Mouse (Mus musculus) kidney, adult 11 months (tissue): ENCODE results near the gene Snrpb.

Experiments
- DNase-seq: peaks from one replicate; pipeline ENCODE4 v3.0.0; 2022

Gene Snrpb

DNA sequence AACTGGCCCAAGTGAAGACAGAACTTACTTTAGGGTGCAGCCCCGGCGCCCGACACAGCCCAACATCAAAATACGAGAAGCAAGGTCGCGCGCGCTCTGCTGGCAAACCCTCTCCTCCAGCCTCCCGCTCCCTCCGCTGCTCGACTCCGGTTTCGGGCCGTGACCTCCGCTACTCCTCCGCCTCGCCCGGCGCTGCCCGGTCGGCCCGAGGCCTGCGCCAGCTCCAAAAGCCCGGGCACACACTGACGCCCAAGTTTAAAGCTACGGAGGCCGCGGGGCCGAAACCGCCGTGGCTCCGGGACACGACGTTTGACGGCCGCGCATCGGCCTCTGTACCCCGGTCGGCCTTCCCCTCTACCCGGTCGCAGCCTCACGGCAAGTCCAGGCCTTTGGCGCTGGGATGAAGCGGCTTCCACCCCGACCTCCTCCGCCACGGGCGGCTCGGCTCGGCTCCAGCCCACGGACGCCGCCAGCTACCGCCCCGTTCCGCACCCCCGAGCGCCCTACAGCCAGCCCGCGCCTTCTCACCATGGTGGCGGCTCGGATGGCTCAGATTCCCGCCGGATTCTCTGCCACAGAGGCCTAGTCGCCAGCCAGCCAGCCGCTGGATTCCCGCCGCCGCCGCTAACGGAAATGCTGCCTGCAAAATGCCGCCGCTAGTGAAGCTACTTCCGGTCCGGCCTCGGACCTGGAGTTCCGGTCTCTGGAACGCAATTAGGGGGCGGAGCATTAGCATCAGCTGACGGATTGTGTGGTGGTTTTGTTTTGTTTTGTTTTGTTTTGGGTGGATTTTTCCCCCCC, at the start of gene Snrpb:
TSS of gene Snrpb (minus strand) at position 698 of the 801 bp plus-strand sequence.
- DNase-seq = peak; percentile 83

DNA sequence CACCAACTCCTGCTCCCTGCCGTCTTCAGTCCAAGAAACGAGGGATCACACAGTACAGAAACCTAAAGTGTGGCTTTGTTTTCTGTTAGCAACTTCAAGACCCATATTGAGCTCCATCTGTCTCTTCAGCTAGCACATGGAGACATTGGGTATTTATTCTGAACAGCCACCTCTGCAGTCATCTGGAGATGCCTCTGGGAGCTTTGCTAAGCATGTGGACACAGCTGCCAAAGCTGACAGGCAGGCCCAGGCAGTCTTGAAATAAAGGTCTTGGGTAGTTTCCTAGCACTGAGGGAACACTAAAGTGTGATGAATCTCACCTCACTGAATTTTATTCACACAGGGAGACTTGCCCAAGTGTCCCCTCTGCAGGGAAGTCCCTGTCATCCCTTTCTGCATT, 32.4 kb upstream of the Snrpb start:
- no peak for DNase-seq

DNA sequence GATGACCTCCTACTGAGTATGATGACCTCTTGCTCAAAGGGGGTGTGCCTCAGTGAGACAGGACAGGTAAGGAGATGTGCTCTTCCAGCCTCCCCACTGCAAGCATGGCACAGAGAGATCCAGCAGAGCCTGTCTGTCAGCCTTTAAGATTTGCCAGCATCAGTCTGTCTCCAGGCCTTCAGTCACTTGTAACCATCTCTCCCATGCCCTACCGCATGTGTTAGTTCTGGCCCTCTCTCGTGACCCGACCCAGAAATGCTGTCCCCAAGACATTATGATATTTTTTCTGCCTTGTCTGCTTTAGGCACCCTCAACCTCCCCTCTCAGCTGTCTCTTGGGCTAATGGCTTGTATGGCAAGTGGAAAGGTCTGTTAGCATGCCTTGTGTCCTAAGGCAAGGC, 30.4 kb upstream of the Snrpb start:
- DNase-seq = no peak

DNA sequence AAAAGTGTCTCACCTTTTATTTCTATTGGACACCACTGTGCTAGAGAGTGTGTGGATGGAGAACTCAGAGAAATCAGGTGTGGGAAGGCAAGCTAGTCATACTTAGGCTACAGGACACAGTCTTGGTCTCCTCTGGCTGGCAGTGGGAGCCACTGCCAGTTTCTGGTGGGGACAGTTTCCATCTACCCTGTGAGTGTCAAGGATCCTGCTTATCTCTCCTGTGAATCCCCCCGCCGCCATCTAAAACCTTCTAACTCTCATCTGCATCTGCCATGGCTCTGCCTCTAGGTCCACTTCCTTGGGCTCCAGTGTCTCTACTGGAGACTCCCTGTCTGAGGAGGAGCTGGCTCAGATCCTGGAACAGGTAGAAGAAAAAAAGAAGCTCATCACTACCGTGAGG, 28.8 kb upstream of the Snrpb start:
- DNase-seq = no peak

DNA sequence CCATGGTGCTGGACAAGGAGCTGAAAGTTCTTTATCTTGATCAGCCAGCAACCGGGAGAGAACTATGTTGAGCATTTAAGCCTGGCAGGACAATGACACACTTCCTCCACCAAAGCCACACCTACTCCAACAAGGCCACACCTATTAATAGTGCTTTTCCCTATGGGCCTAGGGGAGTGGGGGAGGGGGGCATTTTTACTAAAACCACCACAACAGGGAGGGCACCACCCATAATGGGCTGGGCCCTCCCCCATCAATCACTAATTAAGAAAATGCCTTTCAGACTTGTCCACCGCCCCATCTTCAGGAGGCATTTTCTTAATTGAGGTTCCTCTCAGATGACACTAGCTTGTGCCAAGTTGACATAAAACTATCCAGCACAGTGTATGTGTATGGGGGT, 28.2 kb upstream of the Snrpb start:
- no peak for DNase-seq

DNA sequence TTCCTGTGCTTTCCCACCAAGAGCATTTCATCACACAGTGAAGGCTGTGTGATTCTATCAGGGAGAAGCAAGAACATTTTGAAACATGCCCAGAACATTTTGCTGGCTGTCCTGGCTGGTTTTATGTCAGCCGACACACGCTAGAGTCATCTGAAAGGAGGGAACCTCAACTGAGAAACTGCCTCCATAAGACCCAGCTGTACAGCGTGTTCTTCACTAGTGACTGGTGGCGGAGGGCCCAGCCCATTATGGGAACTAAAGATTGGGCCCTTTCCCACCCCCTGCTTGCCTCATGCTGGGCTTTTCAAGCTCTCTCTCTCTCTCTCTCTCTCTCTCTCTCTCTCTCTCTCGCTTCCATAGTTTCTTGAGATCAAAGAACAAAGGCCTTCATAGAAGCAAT, 21.8 kb upstream of the Snrpb start:
- DNase-seq = no peak

DNA sequence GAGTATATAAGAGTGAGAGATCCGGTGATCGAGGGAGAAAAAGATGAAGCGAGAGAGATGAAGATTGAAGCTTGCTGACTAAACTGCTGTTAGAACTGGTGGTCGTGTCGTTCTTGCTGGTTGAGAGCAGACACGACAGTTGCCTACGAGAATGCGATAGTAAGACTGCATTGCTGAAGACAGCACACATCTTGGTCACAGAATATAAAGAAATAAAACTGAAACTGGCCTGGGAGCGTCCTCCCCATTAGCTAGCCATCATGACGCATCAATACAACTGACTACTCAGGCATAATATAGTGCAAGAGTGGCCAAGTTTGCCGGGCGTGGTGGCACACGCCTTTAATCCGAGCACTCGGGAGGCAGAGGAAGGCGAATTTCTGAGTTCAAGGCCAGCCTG, 15.7 kb upstream of the Snrpb start, which contains the start of gene Tmc2:
TSS of gene Tmc2 (plus strand) at position 301 of the 400 bp plus-strand sequence.
- DNase-seq = no peak

DNA sequence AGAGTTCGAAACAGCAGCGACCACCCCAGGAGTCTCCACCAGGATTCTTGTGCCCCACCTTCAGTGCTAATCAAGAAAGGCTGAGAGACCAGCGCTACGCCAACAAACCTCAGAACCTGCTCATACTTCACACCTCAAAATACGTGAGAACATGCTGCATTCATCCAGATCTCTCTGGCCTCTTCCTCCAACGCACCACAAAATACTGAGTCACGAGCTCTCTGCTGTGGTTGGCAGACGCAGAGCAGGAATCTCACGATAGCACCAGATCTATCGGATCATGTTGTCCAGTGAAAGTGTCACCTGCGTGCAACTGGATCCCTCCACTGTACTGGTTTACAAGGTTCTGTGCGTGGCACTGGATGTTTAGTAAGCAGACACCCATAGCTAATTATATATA, 9.2 kb upstream of the Snrpb start:
- no peak for DNase-seq

DNA sequence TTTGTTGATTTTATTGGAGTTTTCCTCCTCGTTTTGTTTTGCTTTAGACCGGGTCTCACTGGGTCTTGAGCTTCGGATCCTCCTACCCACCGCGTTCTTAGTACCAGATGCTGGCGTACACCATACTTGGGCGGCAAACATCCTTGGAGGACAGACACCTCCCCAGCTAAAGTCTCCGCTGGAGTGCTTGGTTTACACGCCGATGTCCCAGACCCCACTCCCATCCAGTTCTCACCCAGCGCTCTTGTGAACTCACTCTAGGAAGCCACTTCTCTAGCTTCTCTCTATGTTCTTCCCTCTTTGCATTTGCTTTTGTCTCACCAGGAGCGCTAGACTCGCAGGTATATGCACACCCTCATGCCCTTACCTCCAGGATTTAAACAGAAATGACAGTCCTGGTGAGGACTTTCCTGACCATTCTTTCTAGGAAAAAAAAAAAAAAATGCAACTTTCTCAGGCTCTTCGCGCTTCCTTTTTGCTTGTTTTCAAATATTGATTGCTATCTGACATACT, 360 bp upstream of the Snrpb start:
- no peak for DNase-seq

DNA sequence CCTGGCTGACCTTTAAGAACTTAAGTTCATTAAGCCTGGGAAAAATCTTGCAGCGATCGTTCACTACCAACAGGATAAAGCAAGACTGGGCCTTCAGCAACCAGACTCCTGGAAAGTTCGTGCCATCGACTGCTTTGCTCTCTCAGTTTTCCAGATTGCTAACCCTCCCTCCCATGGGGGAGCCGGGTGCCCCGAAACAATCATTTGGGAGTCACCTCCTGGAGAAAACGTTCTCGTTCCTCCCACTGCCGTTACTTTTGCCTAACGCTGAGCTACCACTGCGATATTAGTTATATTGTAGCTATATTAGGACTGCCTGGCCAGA, 860 bp downstream of the Snrpb start:
- DNase-seq = no peak

DNA sequence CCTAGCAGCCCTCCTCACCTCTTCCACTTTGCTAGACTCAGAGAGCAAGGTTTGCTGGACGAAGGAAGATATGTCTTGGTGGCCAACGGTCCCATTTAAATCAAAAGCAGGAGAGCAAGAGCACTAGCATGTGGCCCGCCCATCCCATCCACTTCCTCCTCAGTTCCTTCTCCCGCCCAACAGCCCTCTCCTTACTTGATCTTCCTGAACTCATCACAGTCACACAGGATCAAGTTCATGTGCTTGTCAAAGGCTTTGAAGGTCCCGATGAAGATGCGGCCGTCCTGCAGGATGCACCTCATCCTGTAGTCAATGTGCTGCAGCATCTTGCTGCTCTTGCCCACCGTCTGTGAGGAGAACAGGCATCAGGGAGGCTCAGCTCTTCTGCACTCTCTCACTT, 2.4 kb downstream of the Snrpb start:
- no peak for DNase-seq

DNA sequence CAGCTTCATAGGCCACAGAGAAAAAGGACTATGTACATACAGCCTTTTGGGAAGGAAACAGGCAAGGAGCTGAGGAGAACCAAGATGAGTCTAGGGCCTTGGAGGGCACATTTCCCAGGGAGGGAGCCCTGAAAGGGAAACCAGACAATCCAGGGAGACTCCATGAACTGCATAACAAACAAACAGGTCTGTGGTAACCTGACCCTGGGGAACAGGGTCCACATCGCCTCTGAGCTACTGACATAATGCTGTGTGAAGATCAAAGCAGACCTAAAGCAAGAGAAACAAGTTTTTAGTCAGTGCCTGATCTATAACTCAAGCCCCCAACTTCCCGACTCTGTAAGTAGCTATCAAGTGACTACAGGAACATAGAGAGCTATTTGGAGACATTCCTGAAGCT, 7.5 kb downstream of the Snrpb start:
- DNase-seq = no peak

DNA sequence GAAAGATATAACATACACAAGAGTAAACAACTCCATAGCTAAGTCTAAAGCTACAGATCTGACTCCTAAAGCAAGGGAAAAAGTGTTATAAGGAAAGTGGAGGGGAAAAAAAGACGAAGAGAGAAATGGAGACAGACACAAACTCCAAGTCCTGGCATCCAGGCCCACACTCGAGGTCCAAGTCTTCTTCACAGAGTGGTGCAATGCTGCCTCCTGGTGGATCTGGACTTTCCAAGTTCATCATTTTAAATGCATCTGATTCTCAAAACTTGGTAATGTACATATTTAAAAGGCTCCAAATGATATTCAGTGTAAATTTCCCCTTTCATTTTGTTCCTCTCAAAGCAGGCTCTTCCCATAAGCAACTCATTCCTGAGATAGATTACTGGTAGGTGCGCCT, 11.3 kb downstream of the Snrpb start:
- DNase-seq = peak; percentile 11

DNA sequence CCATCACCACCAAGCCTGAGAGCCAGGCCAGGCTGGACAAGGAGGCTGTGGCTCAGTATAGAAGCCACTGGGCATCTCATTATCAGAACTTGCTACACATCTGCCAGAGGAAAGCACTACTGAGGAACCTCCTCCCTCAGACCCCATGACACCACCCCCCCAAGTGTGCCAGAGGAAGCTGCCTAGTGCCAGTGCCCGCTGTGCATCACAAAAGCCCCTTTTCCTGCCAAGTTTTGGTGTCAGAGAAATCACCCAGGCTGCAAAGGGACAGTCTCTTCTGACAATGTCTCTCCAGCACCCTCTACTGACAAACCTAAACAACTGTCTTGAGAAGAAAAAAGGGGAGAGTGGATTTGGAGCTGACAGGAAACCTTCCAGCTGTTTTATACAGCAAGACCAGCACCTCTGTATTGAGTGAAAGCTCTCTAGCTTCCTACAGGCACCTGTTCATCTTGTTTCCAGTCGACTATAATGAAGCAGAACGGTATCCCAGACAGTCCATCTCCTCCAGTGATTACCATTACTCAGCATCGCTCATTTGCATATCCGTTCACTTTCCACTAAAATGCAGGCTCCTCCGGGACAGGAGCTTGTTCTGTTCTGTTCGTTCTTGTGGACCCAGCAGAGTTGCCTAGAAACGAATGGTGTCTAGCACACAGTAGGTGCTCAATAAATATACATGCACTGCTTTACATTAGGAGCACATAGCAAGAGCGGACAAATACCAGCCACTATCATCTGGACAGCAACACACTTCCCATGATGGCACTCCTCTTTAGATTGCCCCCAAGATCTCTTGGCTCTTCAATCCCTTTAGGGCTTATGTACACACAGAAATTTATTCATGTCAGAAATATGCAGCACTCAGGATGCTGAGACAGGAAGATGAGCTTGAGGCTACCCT, 12.6 kb downstream of the Snrpb start:
- DNase-seq = peak; percentile 14

DNA sequence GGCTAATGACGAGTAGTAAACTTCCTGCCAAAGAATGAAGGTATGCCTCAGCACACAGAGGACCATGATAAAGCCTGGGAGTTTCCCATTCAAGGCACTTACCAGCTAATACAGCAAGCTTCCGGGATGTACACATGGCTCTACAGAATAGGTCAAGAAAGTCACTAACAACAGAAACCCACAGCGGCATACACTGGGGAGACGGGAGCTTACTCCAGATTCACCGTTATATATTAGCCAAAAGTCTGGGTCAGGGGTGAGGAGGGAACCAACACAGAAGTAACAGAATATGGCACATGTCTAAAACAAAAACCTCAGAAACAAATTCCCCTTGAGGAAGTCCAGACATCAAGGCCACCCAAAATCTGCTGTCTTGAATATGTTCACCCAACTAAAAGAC, 16.5 kb downstream of the Snrpb start:
- DNase-seq = no peak

DNA sequence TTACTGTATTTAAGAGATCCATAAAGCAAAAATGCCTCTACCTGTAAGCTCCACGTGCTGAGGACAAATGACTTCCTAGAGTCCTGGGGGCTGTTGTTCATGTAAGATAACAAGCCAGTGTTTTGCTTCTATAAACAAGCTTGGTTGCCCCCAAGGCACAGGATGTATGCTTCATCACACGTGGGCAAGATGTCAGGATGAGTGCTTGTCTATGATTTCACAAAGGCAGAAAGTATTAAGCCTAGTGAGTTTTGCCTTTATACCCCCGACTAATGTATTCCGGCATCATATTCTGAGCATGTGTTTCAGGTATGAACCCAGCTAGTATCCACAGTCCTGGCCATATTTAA, 21.1 kb downstream of the Snrpb start:
- no peak for DNase-seq

DNA sequence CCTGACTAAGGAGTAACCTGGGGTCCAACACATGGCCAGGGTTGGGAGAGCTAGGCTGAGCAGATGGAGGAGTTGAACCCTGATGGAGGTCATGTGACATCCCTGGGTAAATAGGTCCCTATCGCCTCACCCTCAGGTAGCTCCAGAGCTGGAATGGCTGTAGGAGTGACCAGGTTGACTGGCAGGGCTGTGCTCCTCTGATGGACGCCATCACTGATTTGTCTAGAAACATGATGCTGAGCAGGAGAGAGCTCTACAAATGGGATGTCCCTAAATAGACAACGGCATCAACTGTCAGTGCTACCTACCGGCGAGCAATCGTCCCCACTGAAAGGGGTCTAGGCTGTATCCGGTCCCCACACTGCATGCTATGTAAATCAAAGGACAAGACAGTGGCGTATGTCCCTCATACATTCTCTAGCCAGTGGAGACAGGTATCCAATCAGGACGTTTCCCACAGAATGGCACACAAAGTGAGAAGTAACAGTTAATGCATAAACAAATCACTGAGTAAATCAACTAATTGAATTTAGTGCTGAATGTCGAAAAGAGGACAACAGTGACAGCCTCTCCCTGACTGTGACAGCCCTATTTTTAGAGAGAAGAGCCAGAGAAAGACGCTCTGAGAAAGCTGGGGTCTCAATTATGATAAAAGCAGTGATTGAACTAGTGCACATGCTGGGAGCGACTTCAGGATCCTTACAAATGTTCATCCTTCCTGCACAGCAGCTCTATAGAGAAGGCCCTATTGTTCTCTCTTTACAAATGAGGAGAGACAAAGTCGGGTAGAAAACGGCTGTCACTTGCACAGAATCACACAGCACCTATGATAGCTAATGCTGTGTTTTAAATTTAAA, 21.7 kb downstream of the Snrpb start:
- DNase-seq = no peak

DNA sequence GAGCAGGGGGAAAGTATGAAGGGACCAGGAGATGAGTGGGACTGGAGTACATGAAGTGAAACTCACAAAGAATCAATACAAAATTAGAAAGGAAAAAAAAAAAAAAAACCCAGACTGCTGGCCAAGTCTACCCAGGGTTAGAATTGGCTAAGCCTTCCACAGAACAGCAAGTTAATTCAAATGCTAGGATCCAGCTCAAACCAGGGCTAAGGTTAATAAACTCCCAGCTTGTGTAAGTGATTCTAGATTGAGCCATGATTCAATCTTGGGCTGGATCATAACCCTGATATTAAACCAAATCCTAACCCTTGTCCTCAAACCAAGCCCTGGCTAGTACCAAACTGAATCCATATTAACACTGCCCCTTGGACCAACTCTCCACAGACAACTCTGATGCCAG, 23.4 kb downstream of the Snrpb start:
- DNase-seq = no peak

DNA sequence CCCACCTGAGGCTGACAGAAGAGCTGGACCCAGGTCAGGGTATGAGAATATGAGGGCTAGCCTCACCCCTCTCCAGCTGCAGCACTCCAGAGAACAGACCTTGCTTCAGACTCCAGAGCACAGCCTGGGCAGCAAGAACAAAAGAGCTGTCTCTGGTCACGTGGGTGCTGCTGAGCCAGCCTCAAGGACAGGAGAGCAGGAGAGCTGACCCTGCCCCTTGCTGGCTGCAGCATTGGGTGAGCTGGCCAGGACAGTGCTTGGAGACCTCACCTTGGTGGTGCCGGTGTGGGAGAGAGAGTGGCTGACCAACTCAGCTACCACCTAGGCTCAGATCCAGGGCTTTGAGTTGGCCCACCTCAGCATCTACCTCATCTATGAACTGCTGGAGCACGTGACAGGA, 24.0 kb downstream of the Snrpb start:
- no peak for DNase-seq

DNA sequence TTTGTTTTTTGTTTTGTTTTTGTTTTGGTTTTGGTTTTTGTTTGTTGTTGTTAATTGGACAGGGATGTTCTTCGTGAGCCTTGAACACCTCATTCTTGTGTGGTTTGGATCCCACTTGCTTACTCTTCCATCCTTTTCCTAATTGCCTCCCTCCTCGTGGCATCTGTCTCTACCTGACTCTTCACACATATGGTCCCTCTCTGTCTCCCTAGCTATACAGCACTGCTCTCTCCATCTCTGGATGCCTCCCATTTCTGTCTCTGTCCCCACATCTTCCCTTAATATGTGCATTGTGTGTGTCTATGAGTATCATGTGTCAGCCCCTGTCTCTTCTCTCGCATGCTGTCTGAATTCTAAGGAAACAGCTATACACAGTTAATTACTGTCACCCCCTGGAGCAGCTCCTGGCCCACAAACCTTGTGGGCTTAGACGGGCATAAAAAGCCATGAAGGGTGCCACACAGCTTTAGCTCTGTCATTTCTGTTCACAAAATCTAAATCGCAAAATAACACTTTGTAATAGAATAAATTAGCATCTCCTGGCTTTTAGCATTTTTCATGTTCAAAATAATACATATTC, 33.0 kb downstream of the Snrpb start:
- DNase-seq = no peak

DNA sequence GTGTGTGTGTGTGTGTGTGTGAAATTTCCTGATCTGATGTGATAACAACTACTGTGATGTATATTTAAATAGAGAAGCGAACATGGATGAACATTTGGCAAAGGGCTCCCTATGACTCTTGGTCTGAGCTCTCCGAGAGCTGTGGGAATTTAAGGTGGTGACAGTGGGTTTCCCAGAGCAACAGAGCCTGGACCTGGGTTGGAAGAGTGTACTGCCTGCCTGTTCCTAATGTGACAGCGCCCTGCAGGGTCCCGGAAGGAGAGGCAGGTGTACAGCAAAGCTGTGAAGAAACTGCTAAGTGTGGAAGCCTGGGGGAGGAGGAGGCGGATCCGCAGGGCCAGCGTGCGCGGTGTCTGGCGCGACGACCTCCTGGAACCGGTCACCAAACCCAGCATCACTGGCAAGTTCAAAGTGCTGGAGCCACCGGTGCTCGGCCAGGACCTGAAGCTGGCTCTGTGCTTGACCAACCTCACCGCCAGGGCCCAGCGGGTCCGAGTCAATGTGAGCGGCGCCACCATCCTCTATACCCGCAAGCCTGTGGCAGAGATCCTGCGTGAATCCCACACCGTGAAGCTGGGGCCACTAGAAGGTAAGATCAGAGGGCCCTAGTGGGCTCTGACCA, 34.4 kb downstream of the Snrpb start:
- DNase-seq = no peak

DNA sequence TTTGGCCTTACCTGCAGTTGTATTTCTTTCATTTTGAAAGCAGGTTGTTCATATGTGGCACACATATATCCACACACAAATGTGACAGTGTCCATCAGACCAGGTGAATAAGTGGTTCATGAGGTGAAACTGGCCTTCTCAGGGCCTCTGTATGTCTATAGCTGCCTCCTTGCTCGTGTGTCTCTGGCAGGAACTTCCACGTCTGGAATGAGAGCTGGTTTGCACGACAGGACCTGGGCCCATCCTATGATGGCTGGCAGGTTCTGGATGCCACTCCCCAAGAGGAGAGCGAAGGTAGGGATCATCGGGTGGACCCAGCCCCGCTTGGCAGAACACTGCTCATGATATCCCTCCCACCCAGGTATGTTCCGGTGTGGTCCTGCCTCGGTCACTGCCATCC, 36.2 kb downstream of the Snrpb start:
- no peak for DNase-seq
